Mouse (Mus musculus) right cerebral cortex, postnatal 14 days (tissue): ENCODE measurements around the gene Ric1.
"Not testable (repeated sequence)": the region's sequence is repeated elsewhere in the genome, so short reads cannot be mapped to it uniquely, and the experiment has no call there.

Experiments
- DNase-seq: peaks from one replicate; pipeline ENCODE4 v3.0.0; 2022

Ric1 gene

GRCm38 (mm10) chr19:29498842-29499456, 23.1 kb upstream of the Ric1 start:
- no peak for DNase-seq

- no peak for DNase-seq
These were observed 21.7 kb upstream of the Ric1 start for GRCm38 (mm10) chr19:29500333-29500732.

DNA sequence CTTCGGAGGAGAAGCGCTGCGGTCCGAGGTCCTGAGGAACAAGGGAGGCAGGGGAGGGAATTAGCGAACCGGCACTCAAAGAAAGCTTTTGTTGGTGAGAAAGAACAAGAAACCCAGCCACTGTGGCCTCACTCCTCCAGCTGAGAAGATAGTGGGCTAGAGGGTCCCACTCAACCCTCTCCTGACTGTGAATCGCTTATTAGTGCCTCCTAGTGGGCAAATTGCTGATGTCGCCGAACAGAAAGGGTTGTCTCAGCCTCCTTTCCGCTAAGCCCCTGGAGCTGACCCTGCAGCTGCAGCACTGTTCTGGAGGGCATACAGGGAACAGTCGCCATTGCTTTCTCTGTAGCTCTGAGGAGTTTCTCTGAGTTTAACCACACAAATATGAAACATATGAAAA, 21.0 kb upstream of the Ric1 start:
- DNase-seq, result no peak

GRCm38 (mm10) chr19:29501507-29501906, 20.6 kb upstream of the Ric1 start:
- DNase-seq, result peak; percentile 83

DNA sequence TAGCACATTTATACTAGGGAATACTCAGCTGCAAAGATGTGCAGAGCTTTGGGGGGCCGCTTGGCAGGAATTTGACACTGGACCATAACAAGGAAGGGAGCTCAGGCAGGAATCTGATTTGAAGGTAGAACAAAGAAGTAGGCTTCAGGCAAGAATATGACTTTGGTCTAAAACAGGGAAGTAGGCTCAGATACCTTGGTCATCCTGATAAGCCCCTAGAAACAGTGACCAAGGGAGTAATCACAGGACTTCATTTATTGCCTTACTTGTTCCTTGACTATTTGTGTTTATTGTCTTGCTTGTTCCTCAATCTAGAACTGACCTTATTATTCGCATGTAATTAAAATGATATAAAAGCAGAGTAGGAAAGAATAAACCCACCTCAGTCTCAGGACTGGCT, 18.0 kb upstream of the Ric1 start:
- DNase-seq, result no peak

DNA sequence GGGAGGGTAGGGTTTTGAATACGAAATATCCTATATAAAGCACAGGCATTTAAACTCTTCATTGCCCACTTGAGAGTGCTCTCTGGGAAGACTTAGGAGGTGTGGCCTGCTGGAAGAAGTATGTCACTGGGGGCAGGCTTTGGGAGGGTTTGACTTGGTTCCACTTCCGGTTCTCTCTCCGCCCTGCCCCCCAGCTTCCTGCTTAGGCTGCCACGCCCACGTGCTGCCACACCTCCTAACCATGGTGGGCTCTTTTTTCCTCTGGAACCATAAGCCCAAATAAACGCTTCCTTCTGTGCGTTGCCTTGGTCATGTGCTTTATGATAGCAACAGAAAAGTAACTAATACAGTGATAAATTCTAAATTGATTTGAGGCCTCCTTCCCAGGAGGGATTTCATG, 16.5 kb upstream of the Ric1 start:
- DNase-seq, result no peak

- DNase-seq, result no peak
These were observed 13.9 kb upstream of the Ric1 start for GRCm38 (mm10) chr19:29508208-29508607.

DNA sequence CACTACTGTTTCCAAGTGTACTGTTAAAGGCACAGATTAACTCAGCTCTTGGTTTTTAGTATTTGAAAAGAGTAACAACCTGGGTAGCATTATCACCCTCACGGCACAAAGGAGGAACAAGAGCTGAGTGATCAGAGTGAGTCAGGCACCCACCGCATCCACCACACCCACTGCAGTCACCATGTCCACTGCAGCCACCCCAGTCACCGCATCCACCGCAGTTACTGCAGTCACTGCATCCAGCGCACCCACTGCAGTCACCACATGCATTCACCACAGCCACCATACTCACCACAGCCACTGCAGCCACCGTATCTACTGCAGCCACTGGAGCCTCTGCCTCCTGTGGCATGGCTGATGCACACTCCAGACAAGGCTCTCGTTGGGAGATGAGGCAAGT, 12.2 kb upstream of the Ric1 start:
- no peak for DNase-seq

DNA sequence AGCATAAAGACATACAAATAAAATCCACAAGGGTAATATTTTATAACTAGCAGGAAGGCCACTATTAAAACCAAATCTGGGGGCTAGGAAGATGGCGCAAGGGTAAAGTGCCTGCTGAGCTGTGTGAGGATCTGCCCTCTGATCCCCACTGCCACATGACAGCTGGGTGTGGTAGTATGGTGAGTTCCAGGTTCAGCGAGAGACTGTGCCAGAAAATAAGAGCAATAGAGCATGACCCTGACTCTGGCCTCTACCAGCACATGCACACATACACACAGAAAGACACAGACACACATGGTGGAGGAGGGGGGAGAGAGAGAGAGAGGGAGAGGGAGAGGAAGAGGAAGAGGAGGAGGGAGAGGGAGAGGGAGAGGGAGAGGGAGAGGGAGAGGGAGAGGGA, 10.3 kb upstream of the Ric1 start:
- DNase-seq, result no peak

DNA sequence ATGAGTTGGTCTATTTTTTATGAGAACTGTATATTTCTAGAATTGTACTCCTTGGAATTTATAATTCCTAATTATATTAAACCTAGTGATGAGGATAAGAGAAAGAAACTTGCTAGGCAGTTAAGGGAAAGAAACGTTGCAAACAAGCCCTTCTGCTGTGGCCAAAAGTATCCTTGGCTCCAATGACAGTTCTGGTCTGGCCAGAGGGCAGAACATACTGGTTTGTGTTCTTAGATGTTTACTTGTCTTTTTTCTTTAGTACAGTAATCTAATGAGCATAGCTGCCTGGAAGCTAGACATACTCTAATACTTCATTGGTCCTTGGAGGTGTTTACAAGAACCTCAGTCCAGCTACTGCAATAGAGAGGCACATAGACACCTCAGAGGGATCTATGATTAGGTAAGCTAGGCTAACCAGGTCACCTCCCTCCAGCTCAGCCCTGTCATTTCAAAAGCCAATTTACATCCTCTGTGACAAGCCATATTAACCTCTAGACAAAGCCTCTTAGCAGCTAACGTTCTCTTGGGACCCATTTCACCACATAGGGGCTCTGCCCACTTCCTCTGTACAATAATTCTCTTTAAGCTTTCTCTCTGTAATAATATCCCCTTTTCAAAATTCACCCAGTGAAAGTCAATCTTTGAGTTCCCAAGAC, 8.8 kb upstream of the Ric1 start:
- DNase-seq, result no peak

DNA sequence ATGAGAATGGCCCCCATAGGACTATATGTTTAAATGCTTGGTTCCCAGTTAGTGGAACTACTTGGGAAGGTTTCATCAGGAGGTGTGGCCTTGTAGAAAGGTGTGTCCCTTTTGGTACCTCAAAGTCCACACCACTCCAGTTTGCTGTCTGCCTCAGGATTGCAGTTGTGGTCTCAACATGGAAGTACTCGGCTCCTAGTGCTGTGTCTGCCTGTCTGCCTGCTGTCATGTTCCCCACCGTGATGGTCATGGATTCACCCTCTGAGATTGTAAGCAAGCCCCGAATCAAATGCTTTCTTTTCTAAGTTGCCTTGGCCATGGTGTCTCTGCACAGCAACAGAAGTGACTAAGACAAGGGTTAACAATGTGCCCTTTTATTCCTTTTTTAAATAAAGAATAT, 8.0 kb upstream of the Ric1 start:
- DNase-seq, result no peak

DNA sequence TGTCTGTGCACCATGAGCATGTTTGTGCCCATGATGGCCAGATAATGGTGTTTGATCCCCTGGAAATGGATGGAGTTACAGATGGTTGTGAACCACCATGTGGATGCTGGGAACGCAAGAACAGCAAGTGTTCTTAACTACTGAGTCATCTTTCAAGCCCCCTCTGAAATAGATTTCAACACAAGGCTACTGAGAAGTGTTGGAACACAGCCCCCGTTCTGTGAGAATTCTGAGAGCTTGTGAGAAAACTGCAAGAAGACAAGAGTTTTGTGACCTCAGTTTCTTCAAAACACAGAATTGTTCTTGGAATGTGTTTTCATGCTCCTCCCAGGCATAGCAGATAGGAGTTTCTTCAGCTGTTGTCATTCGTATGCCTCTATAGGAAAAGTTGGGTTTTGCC, 6.7 kb upstream of the Ric1 start:
- DNase-seq, result no peak

GRCm38 (mm10) chr19:29515991-29516390, 6.1 kb upstream of the Ric1 start:
- no peak for DNase-seq

- DNase-seq, result no peak
These were observed 3.7 kb upstream of the Ric1 start for GRCm38 (mm10) chr19:29518409-29518808.

DNA sequence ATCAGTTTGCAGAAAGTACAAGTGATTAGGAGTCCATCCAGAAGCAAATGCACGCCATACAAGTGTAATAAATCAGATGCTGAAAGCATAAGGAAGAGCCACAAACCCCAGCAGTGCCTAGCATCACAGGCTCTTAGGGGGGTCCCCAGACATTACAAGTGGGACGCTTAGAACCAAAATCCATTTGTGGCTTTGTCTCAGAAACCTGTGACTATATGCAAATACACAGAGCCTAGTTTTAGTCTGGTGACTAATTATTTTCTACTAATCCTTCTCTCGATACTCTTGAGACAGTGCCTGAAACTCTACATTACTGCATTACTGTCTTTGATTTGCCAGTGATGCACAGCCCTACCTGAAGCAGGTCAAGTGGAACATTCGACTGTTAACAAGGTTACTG, 3.2 kb upstream of the Ric1 start:
- DNase-seq, result no peak

- DNase-seq, result no peak
These were observed 1.0 kb upstream of the Ric1 start for GRCm38 (mm10) chr19:29520996-29521560.

- peak; percentile 48 for DNase-seq
These were observed 555 bp downstream of the Ric1 start for GRCm38 (mm10) chr19:29522445-29523229.

- DNase-seq, result no peak
These were observed 1.1 kb downstream of the Ric1 start for GRCm38 (mm10) chr19:29523230-29523582.

DNA sequence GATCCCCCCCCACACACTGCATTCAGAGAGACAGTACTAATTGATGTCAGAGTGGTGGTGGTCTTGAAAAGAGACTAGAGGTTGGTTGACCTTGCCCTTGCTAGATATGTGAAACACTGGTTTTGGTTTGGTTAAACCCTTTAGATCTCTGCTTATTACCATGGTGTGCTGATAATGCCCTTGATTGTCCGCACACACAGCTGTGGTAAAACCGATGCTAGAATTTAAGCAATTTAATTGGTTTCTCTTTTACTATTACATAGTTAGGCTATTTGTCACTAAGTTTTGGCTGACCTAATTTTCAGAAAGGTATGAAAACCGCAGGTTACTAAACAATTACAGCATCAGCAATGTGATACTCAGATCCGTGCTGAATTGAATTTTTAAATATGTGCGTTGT, 1.6 kb downstream of the Ric1 start:
- no peak for DNase-seq

DNA sequence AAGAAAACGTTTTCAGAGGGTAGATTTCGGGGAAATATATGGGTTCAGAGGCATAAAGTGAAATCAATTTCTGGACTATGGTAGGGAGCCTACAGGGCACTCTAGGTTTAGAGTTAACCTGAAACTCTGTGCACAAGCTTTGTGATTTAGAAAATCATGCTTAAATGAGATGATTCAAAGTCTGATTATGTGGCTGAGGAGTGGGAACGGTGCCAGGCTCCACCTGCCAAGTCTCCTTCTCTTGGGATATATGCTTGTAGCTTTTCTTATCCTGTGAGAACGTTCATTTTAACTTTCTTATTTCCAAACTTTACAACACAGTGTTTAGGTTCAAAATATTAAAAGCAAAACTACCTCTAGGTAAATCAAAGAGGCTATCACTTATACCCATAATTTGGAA, 2.5 kb downstream of the Ric1 start:
- peak; percentile 30 for DNase-seq

- DNase-seq, result not testable (repeated sequence)
These were observed 3.5 kb downstream of the Ric1 start for GRCm38 (mm10) chr19:29525588-29525987.

DNA sequence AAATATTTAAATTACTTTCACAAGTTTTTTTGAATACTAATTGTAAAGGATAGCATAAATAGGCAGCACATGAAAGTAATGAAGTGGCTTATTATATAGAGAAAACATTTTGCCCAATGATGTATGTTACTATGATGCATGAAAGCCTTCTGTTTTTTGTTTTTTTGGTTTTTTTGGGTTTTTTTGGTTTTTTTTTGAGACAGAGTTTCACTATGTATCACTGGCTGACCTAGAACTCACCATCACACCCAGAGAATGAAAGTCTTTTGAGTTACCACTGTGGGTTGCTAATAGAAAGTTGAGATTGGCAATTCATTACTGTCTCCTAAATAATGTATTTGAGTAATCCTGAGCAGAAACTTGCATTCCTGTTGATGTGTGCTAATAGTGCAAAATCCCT, 4.8 kb downstream of the Ric1 start:
- DNase-seq, result no peak

GRCm38 (mm10) chr19:29527299-29527698, 5.2 kb downstream of the Ric1 start:
- DNase-seq, result no peak

DNA sequence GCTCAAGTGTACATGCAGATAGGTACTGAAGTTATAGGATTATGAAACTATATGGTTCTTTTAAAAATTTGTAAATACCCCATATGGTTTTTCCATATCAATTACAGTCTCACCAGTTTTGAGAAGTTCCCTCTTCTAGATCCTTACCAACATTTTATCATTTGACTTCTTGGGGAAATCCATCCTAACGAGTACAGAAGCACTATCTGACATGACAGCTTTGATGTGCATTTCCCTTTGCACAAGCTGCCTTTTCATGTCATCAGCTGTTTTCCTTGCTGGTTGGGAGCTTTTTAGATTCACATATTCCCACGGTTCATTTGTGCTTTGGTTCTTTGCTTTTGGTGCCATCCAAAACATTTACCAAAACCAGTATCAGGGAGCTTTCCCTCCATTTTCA, 6.5 kb downstream of the Ric1 start:
- DNase-seq, result no peak
